Mouse (Mus musculus): ENCODE data around the gene Csk. TPM values are rescaled to one million over a fixed set of nuclear protein-coding genes. Genes with fewer than 3 reads are reported as not detected.
A peak's percentile ranks its signal among the peaks of the same experiment; 100 is the strongest.

Gene Csk
- total and polyA plus RNA-seq, 2 experiments from 2014 or later = 46.3 to 135 TPM

DNA sequence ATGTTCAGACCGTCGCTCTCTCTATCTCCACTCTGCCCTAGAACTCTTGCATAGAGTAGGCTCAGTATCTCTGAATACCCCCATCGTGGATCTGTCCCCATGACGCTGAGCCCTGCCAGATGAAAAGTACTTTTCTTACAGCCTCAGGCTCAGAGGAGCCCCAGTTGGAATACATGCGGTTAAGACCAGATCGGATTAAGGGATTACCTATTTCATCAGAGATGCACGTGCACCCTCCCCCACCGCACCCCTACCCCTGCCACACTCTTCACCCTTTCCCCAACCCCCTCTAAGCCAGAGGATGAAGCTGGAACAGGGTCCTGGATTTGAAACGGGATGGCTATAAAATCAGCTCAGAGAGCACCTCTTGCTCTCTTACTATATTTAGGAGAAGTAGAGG is 47.9 kb downstream of the Csk start:
- ATAC-seq (no peak), DNase-seq (no peak)
- no peaks in the 10 kb centered on the region for H3K36me3 ChIP-seq (ENCODE audit: insufficient read depth)
- H3K9ac ChIP-seq = no peak overlapping the region
- no peak overlapping the region for H3K27ac ChIP-seq (ENCODE audit: low read depth, low read length)
- H3K9me3 ChIP-seq (ENCODE audit: low read length) = no peaks in the 10 kb centered on the region
- H3K27me3 ChIP-seq (ENCODE audit: insufficient read depth, low read length) = peaks cover 15% of the 10 kb centered on the region
- no peak overlapping the region for H3K4me3 ChIP-seq (ENCODE audit: low read depth, low read length)
- H3K4me2 ChIP-seq (ENCODE audit: low read depth) = peak overlapping the region; percentile 48; the same call in 1 of the 2 replicates
- peaks cover 9% of the 10 kb centered on the region; the same call in 1 of the 2 replicates for H3K4me1 ChIP-seq (ENCODE audit: insufficient read depth)
- 9% methylated on average over 9 of the region's 9 CpGs for WGBS
- TF ChIP-seq CTCF (IDR thresholded peaks at IDR 0.05; ENCODE audit: low read depth) = no peak

DNA sequence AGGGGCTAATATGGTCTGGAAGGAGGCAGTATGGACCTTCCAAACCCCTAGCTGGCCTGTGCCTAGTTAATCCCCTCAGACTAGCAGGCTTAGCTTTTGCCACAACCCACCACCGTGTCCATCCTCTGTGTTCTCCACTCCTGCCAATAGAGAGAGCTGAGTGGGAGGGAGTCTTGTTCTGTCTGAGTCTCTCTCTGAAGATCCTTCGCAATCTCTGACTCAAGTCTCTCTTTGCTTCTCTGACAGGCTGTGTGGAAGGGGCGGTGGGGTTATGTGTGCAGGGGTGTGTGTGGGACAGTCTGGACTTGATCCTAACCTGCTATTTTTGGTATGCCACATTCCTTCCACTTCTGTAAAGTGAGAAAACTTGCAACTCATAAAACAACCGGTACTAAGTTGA is 48.6 kb downstream of the Csk start:
- no peak for DNase-seq
- WGBS = 67% methylated on average over 4 of the region's 4 CpGs
- Histone ChIP-seq H3K27me3 (ENCODE audit: insufficient read depth, low read length) (peaks cover 15% of the 10 kb centered on the region), H3K9ac (no peak overlapping the region), H3K4me1 (ENCODE audit: insufficient read depth) (peaks cover 9% of the 10 kb centered on the region; the same call in 1 of the 2 replicates), H3K36me3 (ENCODE audit: insufficient read depth) (no peaks in the 10 kb centered on the region), H3K27ac (ENCODE audit: low read depth, low read length) (no peak overlapping the region), H3K9me3 (ENCODE audit: low read length) (no peaks in the 10 kb centered on the region), H3K4me2 (ENCODE audit: low read depth) (no peak overlapping the region), H3K4me3 (ENCODE audit: low read depth, low read length) (no peak overlapping the region)
- no peak for ATAC-seq
- TF ChIP-seq CTCF (IDR thresholded peaks at IDR 0.05; ENCODE audit: low read depth) = no peak

DNA sequence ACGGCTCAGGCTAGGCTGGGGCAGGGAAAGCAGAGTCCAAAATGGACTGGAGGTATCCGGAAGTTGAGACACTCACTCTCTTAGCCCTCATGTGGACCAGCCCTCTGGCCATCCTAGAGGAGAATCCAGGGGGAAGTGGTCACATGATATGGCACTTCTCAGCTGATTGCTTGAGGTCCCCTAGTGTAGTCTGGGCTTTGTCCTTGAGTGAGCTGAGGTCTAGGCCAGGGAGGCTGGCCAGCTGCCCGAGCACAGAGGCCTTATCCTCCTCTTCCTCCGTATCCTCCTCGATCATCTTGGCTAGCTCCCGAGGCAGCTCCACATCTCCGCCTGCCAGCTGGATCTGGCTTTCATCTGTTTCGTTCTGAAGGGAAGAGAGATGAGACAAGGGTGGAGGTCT is 51.3 kb downstream of the Csk start:
- WGBS = 52% methylated on average over 8 of the region's 8 CpGs
- peaks cover 15% of the 10 kb centered on the region for H3K27me3 ChIP-seq (ENCODE audit: insufficient read depth, low read length)
- H3K9ac ChIP-seq = no peak overlapping the region
- peaks cover 9% of the 10 kb centered on the region; the same call in 1 of the 2 replicates for H3K4me1 ChIP-seq (ENCODE audit: insufficient read depth)
- no peaks in the 10 kb centered on the region for H3K9me3 ChIP-seq (ENCODE audit: low read length)
- no peak for TF ChIP-seq CTCF (IDR thresholded peaks at IDR 0.05; ENCODE audit: low read depth)
- no peaks in the 10 kb centered on the region for H3K36me3 ChIP-seq (ENCODE audit: insufficient read depth)
- ATAC-seq (no peak), DNase-seq (no peak)
- H3K4me2 ChIP-seq (ENCODE audit: low read depth) = no peak overlapping the region
- H3K27ac ChIP-seq (ENCODE audit: low read depth, low read length) = no peak overlapping the region
- H3K4me3 ChIP-seq (ENCODE audit: low read depth, low read length) = no peak overlapping the region

DNA sequence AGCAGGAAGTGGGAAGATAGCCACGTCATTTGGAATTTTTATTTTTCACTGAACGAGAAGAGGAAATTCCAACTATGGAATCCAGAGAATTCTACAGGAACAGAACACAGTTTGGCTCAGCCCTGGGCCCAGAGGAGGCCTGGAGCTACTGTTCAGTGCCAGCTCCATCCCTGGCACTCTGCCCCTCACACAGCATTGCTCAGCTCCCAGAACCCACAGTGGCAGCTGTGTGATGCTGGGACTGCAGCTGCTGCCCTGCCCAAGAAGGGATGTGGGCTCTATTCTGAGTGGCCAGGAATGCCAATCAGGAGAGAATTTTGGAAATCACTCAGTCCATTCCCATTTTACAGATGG is 52.1 kb downstream of the Csk start:
- DNase-seq (peak; percentile 55), ATAC-seq (peak; percentile 62)
- no peak for TF ChIP-seq CTCF (IDR thresholded peaks at IDR 0.05; ENCODE audit: low read depth)
- Histone ChIP-seq H3K27me3 (ENCODE audit: insufficient read depth, low read length) (peaks cover 10% of the 10 kb centered on the region), H3K4me2 (ENCODE audit: low read depth) (no peak overlapping the region), H3K4me1 (ENCODE audit: insufficient read depth) (peaks cover 5% of the 10 kb centered on the region; the same call in 1 of the 2 replicates), H3K36me3 (ENCODE audit: insufficient read depth) (0 out of 2 replicates have a peak, but pooled peaks cover under 1% of the 10 kb centered on the region), H3K4me3 (ENCODE audit: low read depth, low read length) (no peak overlapping the region), H3K27ac (ENCODE audit: low read depth, low read length) (no peak overlapping the region), H3K9ac (no peak overlapping the region), H3K9me3 (ENCODE audit: low read length) (no peaks in the 10 kb centered on the region)
- 47% methylated on average over 2 of the region's 2 CpGs for WGBS

DNA sequence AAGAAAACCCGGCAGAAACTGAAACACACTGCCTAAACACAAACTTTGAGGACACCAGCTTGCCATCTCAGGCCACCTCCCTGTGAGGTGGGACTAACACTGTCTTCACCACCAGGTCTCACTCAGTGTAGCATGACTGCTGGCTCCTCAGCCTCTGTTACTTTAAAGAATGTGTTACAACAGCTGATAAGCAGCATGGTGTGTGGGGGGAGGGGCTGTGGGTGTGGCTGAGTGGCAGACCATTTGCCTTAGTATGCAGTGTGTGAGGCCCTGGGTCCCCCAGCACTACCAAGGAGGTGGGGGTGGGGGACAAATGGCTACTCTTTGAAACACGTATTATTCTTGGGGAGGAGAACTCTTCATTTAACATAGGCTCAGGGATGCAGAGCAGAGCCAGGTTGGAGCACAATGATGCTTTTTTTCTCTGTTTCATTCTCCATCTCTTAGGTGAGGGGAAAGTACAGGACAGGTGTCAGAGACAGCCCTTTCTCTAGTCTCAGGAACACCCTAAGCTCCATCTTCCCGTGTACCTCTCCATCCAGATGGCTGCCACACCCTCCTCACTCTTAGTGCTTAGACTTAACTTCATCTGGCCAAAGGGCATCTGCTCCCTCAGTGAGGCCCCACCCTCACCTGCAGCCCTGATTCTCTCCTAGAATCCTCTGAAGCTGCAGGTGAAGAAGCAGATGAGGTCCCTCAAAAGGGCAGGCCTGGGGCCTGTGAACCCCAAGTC is 52.6 kb downstream of the Csk start:
- H3K4me2 ChIP-seq (ENCODE audit: low read depth) = no peak overlapping the region
- no peak overlapping the region for H3K9ac ChIP-seq
- ATAC-seq (peak; percentile 28), DNase-seq (no peak)
- H3K27ac ChIP-seq (ENCODE audit: low read depth, low read length) = no peak overlapping the region
- H3K27me3 ChIP-seq (ENCODE audit: insufficient read depth, low read length) = peaks cover 5% of the 10 kb centered on the region; the same call in 1 of the 2 replicates
- no peaks in the 10 kb centered on the region for H3K9me3 ChIP-seq (ENCODE audit: low read length)
- WGBS = 12% methylated on average over 3 of the region's 3 CpGs
- H3K4me1 ChIP-seq (ENCODE audit: insufficient read depth) = no peaks in the 10 kb centered on the region
- H3K36me3 ChIP-seq (ENCODE audit: insufficient read depth) = 0 out of 2 replicates have a peak, but pooled peaks cover 4% of the 10 kb centered on the region
- no peak for TF ChIP-seq CTCF (IDR thresholded peaks at IDR 0.05; ENCODE audit: low read depth)
- no peak overlapping the region for H3K4me3 ChIP-seq (ENCODE audit: low read depth, low read length)

DNA sequence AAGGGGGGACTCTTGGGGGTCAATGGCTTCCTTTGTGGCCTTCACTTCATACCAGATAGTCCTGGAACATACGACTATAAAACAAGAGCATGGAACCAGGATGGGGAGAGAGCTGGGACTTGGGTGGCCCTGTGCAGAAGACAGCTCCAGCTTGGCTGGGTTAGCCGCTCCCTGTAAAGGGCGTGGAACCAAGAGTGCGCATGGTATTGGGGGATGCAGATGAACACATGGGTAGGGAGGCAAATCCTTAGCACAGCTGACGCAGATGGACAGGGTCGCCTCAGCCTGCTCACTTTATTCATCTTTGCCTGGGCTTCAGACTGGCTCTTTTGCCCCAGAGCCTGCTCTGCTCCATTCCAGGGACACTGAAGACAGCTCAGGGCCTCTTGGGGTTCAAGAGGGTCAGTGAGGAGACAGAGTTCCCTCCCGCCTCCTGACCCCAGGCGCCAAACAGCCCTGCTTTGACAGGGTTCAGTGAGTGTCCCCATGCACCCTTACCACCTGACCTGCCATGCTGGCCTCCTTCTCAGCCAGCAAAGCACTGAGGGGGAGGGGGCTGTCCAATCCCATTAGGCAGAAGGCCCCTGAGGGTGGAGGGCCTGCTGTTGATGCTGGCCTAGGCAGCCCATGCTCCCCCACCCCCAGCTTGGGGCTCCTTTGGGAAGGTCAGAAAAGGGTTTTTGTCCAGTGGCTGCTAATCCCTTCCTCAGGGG is 54.4 kb downstream of the Csk start:
- whole genome bisulfite sequencing = 45% methylated on average over 8 of the region's 8 CpGs
- H3K4me2 ChIP-seq (ENCODE audit: low read depth) = no peak overlapping the region
- H3K4me1 ChIP-seq (ENCODE audit: insufficient read depth) = no peaks in the 10 kb centered on the region
- ATAC-seq (no peak), DNase-seq (no peak)
- H3K27ac ChIP-seq (ENCODE audit: low read depth, low read length) = no peak overlapping the region
- H3K36me3 ChIP-seq (ENCODE audit: insufficient read depth) = peaks cover 20% of the 10 kb centered on the region
- no peaks in the 10 kb centered on the region for H3K27me3 ChIP-seq (ENCODE audit: insufficient read depth, low read length)
- no peak overlapping the region for H3K4me3 ChIP-seq (ENCODE audit: low read depth, low read length)
- no peak for TF ChIP-seq CTCF (IDR thresholded peaks at IDR 0.05; ENCODE audit: low read depth)
- no peaks in the 10 kb centered on the region for H3K9me3 ChIP-seq (ENCODE audit: low read length)
- H3K9ac ChIP-seq = no peak overlapping the region

DNA sequence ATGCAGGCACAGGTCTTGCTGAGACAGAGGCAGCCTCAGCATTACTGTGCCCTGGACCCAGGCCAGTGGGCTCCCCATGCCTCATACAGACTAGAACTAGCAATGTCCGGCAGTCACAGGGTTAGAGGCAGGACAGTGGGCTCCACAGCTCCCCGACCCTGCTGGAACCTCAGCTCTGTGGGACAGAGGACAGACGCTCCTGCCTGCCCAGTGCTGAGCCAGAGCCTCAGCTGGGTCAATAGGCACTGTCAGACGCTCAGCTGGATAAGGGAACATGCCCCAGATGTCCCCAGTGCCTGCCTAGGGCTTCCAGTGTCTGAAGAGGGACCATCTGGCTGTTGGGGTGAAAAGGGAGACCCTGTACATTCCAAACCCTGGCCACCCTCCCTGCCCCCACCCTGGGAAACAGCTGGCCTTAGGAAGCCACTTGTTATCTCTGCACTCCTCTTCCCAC is 55.5 kb downstream of the Csk start:
- peaks cover 30% of the 10 kb centered on the region for H3K36me3 ChIP-seq (ENCODE audit: insufficient read depth)
- WGBS = 25% methylated on average over 4 of the region's 4 CpGs
- DNase-seq (no peak), ATAC-seq (no peak)
- H3K27me3 ChIP-seq (ENCODE audit: insufficient read depth, low read length) = no peaks in the 10 kb centered on the region
- no peak overlapping the region for H3K4me2 ChIP-seq (ENCODE audit: low read depth)
- TF ChIP-seq CTCF (IDR thresholded peaks at IDR 0.05; ENCODE audit: low read depth) = no peak
- no peak overlapping the region for H3K9ac ChIP-seq
- no peaks in the 10 kb centered on the region for H3K9me3 ChIP-seq (ENCODE audit: low read length)
- no peaks in the 10 kb centered on the region for H3K4me1 ChIP-seq (ENCODE audit: insufficient read depth)
- no peak overlapping the region for H3K4me3 ChIP-seq (ENCODE audit: low read depth, low read length)
- no peak overlapping the region for H3K27ac ChIP-seq (ENCODE audit: low read depth, low read length)

Measured in forebrain, postnatal 0 days (tissue).